Mouse (Mus musculus): ENCODE measurements around the gene Mxra7. TPM values are rescaled to one million over a fixed set of nuclear protein-coding genes. Genes with fewer than 3 reads are reported as not detected.

Gene Mxra7
- polyA plus RNA-seq, 1 experiment from 2014 or later: 29.9 TPM

DNA sequence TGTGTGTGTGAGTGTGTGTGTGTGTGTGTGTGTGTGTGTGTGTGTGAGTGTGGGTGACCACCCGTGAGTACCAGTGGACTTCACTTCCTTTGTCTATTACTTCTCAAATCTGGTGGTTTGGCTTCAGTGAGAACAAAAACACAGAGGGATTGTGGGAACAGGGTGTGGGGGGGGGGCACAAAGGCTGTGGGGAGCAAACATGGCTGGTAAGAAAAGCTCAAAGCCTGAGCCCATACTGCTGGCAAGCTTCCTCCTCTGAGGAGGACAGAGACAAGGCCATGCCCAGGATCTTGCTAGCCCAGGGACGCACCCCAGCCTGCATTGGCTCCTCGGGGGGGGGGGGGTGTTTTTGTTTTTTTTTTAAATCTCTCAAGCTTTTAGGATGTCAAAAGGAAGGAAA, 20.3 kb downstream of the Mxra7 start:
- Histone ChIP-seq H3K9me3 (ENCODE audit: control insufficient read depth, low read length) (no peaks in the 10 kb centered on the region), H3K27ac (ENCODE audit: low read depth, low read length) (no peak overlapping the region), H3K4me1 (ENCODE audit: control insufficient read depth, insufficient read depth, low read length) (peaks cover 25% of the 10 kb centered on the region), H3K4me3 (ENCODE audit: low read depth, low read length) (no peak overlapping the region), H3K9ac (replicated peaks; ENCODE audit: low read depth, low read length) (no peak overlapping the region), H3K36me3 (ENCODE audit: control insufficient read depth, insufficient read depth, low read length) (no peaks in the 10 kb centered on the region), H3K27me3 (ENCODE audit: control insufficient read depth, insufficient read depth, low read length) (no peaks in the 10 kb centered on the region), H3K4me2 (ENCODE audit: low read depth, low read length) (no peak overlapping the region)
- ATAC-seq (ENCODE audit: low read depth): no peak
- WGBS: 59% methylated on average over 3 of the region's 3 CpGs

DNA sequence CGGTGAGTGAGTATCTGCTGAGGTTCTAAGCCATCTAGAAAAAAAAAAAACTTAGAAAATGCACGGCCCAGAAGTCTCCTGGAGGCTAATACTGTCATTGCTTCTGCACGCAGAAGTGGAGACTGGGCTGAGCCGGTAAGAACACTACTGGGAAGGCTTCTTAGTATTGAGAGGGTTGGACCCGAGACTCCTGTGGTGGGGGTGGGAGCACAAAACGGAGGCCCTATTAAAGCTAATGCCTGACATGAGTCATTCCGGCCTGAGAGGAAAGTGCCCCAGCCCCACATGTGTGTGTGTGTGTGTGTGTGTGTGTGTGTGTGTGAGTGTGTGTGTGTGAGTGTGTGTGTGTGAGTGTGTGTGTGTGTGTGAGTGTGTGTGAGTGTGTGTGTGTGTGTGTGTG, 20.7 kb downstream of the Mxra7 start:
- WGBS: 66% methylated on average over 7 of the region's 7 CpGs
- Histone ChIP-seq H3K27ac (ENCODE audit: low read depth, low read length) (no peak overlapping the region), H3K4me2 (ENCODE audit: low read depth, low read length) (no peak overlapping the region), H3K9me3 (ENCODE audit: control insufficient read depth, low read length) (no peaks in the 10 kb centered on the region), H3K27me3 (ENCODE audit: control insufficient read depth, insufficient read depth, low read length) (no peaks in the 10 kb centered on the region), H3K4me3 (ENCODE audit: low read depth, low read length) (no peak overlapping the region), H3K4me1 (ENCODE audit: control insufficient read depth, insufficient read depth, low read length) (peaks cover 22% of the 10 kb centered on the region), H3K36me3 (ENCODE audit: control insufficient read depth, insufficient read depth, low read length) (no peaks in the 10 kb centered on the region), H3K9ac (replicated peaks; ENCODE audit: low read depth, low read length) (no peak overlapping the region)
- ATAC-seq (ENCODE audit: low read depth): no peak

DNA sequence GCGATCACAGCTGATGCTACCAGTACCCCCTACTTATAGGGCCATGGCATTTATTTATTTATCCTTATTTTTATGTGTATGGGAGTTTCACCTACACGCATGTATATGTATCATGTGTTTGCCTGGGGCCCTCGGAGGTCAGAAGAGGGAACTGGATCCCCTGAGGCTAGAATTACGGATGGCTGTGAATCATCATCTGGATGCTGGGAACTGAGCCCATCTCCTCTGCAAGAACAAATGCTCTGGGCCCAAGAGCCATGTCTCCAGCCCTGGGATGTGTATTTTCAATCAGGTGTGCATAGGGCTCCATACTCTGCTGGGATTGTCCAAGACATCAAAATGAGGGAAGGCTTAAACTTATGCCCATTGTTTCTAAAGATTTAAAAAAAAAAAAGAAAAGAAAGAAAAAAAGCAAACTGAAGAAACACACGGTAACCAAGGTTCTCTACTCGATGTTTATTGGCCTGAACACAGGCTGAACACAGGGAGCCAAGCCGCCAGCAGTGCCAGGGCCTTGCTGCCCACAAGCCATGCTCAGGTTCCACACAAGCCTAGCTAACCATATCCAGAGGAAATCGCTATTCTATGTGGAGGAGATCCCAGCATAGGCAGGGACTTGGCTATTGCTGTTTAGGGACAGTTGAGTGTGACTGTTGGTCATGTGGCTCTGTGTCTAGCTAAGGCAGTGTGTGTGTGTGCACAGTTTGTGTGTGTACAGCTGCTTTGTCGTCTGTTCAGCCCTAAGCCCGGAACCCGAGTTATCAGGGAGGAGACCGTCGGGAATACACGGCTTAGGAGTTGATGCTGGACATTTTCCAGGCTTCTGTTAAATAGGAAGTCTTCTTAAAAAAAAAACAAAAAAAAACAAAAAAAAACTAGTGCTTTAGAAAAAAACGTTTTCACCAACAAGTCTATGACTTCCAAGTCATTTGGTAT, 21.4 kb downstream of the Mxra7 start:
- H3K36me3 ChIP-seq (ENCODE audit: control insufficient read depth, insufficient read depth, low read length): no peaks in the 10 kb centered on the region
- no peak overlapping the region for H3K4me3 ChIP-seq (ENCODE audit: low read depth, low read length)
- H3K9me3 ChIP-seq (ENCODE audit: control insufficient read depth, low read length): no peaks in the 10 kb centered on the region
- H3K27me3 ChIP-seq (ENCODE audit: control insufficient read depth, insufficient read depth, low read length): no peaks in the 10 kb centered on the region
- H3K4me1 ChIP-seq (ENCODE audit: control insufficient read depth, insufficient read depth, low read length): peaks cover 18% of the 10 kb centered on the region
- no peak overlapping the region for H3K4me2 ChIP-seq (ENCODE audit: low read depth, low read length)
- WGBS: 78% methylated on average over 15 of the region's 15 CpGs
- no peak for ATAC-seq (ENCODE audit: low read depth)
- H3K9ac ChIP-seq (replicated peaks; ENCODE audit: low read depth, low read length): no peak overlapping the region
- H3K27ac ChIP-seq (ENCODE audit: low read depth, low read length): no peak overlapping the region

DNA sequence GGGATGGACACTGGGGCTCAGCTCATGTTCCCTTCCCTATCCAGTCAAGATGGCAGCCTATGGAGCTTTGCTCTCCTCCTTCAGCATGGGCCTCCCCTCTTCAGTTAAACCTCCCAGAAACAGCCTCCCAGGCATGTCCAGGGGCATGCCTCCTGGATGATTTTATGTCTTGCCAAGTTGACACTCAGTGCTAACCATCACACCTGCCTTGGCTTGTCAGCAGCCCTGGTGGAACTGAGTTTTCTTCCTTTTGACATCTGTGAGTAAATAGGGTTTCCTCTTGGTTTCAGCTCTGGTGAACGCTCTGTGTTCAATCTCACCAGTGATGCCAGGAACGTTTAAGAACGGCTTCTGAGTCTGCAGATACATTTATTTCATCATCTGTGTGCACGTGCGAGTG, 25.1 kb downstream of the Mxra7 start:
- H3K4me3 ChIP-seq (ENCODE audit: low read depth, low read length): no peak overlapping the region
- 94% methylated on average over 5 of the region's 5 CpGs for WGBS
- H3K9ac ChIP-seq (replicated peaks; ENCODE audit: low read depth, low read length): no peak overlapping the region
- no peak overlapping the region for H3K27ac ChIP-seq (ENCODE audit: low read depth, low read length)
- H3K9me3 ChIP-seq (ENCODE audit: control insufficient read depth, low read length): no peaks in the 10 kb centered on the region
- no peaks in the 10 kb centered on the region for H3K27me3 ChIP-seq (ENCODE audit: control insufficient read depth, insufficient read depth, low read length)
- ATAC-seq (ENCODE audit: low read depth): no peak
- H3K4me1 ChIP-seq (ENCODE audit: control insufficient read depth, insufficient read depth, low read length): peaks cover under 1% of the 10 kb centered on the region; the same call in 1 of the 2 replicates
- no peak overlapping the region for H3K4me2 ChIP-seq (ENCODE audit: low read depth, low read length)
- H3K36me3 ChIP-seq (ENCODE audit: control insufficient read depth, insufficient read depth, low read length): no peaks in the 10 kb centered on the region

DNA sequence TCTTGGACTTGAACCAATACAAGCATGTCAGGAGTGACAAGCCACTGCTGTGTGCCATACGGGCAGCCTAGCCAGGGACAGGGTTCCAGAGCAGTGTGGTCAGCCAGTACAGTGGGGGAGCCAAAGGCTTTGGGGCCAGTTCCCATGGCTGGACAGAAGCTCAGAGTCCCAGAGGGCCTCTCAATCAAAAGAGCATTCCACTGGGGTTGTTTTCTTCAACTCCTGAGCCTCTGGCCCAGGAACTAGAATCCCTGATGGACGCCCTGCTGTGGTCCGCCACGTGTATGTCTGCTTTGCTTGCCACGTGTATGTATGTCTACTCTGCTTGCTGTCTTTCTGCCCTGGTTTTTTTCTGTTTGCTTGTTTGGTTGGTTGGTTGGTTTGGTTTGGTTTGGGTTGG, 26.7 kb downstream of the Mxra7 start:
- no peak for ATAC-seq (ENCODE audit: low read depth)
- no peaks in the 10 kb centered on the region for H3K4me1 ChIP-seq (ENCODE audit: control insufficient read depth, insufficient read depth, low read length)
- WGBS: 79% methylated on average over 5 of the region's 5 CpGs

DNA sequence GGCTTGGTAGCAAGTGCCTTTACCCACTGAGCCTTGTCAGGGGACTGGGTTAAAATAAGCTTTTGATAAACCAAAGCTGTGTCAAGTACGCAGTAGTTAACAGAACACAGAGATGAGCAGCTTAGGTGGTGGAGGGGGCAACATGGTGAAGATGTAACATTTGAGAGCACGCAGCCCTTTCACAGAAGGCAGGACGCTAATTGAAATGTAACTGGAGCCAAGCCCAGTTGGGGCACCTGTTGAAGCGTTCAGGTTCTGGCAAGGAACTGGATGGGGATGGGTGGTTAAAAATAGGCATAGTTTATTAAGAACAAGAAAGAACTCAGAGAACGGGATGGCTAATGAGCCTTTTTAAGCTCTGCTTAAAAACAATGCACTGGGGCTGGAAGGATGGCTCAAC, 28.5 kb downstream of the Mxra7 start:
- Histone ChIP-seq H3K9me3 (ENCODE audit: control insufficient read depth, low read length) (no peaks in the 10 kb centered on the region), H3K36me3 (ENCODE audit: control insufficient read depth, insufficient read depth, low read length) (no peaks in the 10 kb centered on the region), H3K4me3 (ENCODE audit: low read depth, low read length) (no peak overlapping the region), H3K4me1 (ENCODE audit: control insufficient read depth, insufficient read depth, low read length) (no peaks in the 10 kb centered on the region), H3K27me3 (ENCODE audit: control insufficient read depth, insufficient read depth, low read length) (no peaks in the 10 kb centered on the region), H3K4me2 (ENCODE audit: low read depth, low read length) (no peak overlapping the region), H3K27ac (ENCODE audit: low read depth, low read length) (no peak overlapping the region), H3K9ac (replicated peaks; ENCODE audit: low read depth, low read length) (no peak overlapping the region)
- no peak for ATAC-seq (ENCODE audit: low read depth)
- 92% methylated on average over 5 of the region's 5 CpGs for WGBS

More for the DNA sequence above, 26.7 kb downstream of the Mxra7 start:
- Histone ChIP-seq H3K27ac (ENCODE audit: low read depth, low read length) (no peak overlapping the region), H3K4me3 (ENCODE audit: low read depth, low read length) (no peak overlapping the region), H3K9me3 (ENCODE audit: control insufficient read depth, low read length) (no peaks in the 10 kb centered on the region), H3K9ac (replicated peaks; ENCODE audit: low read depth, low read length) (no peak overlapping the region), H3K36me3 (ENCODE audit: control insufficient read depth, insufficient read depth, low read length) (no peaks in the 10 kb centered on the region), H3K4me2 (ENCODE audit: low read depth, low read length) (no peak overlapping the region), H3K27me3 (ENCODE audit: control insufficient read depth, insufficient read depth, low read length) (no peaks in the 10 kb centered on the region)

DNA sequence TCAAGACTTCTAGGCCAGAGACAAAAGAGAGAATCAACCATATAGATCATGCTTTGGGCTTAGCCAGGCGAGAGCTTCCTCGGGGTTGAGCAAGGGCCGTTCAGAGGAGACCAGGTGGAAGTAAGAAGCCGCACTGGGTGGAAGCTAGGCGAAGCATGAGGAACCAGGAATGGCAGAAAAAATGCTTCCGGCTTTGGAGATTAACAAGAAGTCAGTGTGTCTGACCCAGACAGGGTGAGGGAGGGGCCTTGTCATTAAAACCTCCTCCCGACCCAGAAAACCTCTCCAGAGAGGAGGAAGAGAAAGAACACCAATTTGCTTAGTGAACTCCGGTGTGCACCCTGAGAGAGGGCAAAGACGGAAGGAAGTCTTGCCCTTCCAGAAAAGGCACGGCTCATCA, 43.6 kb downstream of the Mxra7 start:
- ATAC-seq (ENCODE audit: low read depth): no peak
- Histone ChIP-seq H3K9me3 (ENCODE audit: control insufficient read depth, low read length) (no peaks in the 10 kb centered on the region), H3K9ac (replicated peaks; ENCODE audit: low read depth, low read length) (no peak overlapping the region), H3K36me3 (ENCODE audit: control insufficient read depth, insufficient read depth, low read length) (no peaks in the 10 kb centered on the region), H3K27me3 (ENCODE audit: control insufficient read depth, insufficient read depth, low read length) (no peaks in the 10 kb centered on the region), H3K4me3 (ENCODE audit: low read depth, low read length) (no peak overlapping the region), H3K4me2 (ENCODE audit: low read depth, low read length) (no peak overlapping the region), H3K4me1 (ENCODE audit: control insufficient read depth, insufficient read depth, low read length) (no peaks in the 10 kb centered on the region), H3K27ac (ENCODE audit: low read depth, low read length) (no peak overlapping the region)
- 96% methylated on average over 10 of the region's 10 CpGs for WGBS

DNA sequence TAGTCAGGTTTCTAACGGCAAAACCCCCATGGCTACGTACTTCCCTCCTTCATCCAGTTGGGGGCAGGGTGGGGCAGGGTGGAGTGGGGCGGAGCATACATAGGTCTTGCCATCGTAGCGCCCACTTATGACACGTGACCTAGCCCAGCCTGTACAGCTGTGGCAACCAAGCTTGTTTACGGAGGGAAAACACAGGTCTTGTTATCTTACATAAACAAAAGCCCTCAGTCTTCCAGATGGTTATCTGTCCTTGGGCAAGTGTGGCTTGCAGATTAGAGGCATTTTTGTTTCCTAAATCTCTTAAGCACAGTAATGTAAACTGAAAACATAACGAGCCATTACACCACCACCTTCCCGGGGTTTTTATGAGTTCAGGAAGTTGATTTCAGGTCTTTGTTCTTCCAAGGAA, 45.1 kb downstream of the Mxra7 start:
- H3K4me1 ChIP-seq (ENCODE audit: control insufficient read depth, insufficient read depth, low read length): no peaks in the 10 kb centered on the region
- H3K4me3 ChIP-seq (ENCODE audit: low read depth, low read length): no peak overlapping the region
- no peaks in the 10 kb centered on the region for H3K36me3 ChIP-seq (ENCODE audit: control insufficient read depth, insufficient read depth, low read length)
- 73% methylated on average over 9 of the region's 9 CpGs for WGBS
- H3K9ac ChIP-seq (replicated peaks; ENCODE audit: low read depth, low read length): no peak overlapping the region
- H3K27ac ChIP-seq (ENCODE audit: low read depth, low read length): no peak overlapping the region
- H3K27me3 ChIP-seq (ENCODE audit: control insufficient read depth, insufficient read depth, low read length): no peaks in the 10 kb centered on the region
- H3K9me3 ChIP-seq (ENCODE audit: control insufficient read depth, low read length): no peaks in the 10 kb centered on the region
- ATAC-seq (ENCODE audit: low read depth): no peak
- H3K4me2 ChIP-seq (ENCODE audit: low read depth, low read length): no peak overlapping the region

DNA sequence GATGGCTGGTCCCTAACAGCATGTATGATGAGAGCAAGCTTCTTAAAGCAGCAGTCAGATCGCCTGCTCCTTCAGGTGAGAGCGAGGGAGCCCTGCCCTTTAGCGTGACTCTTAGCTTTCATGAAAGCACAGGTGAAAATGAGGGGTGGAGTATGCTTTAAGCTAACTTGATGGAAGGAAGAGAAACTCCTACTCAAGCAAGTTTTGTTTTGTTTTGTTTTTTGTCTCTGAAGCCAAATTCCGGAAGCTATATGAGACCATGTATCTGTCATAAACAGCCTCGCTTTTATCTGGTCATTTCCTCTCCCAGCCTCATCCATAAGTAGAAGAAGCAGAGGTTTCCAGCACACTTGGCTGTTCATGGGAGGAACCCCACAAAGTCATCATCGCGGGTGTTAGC, 52.4 kb downstream of the Mxra7 start, which contains the start of gene St6galnac1:
TSS of gene St6galnac1 (minus strand) at position 101 of the 400 bp plus-strand sequence.
- H3K4me1 ChIP-seq (ENCODE audit: control insufficient read depth, insufficient read depth, low read length): no peaks in the 10 kb centered on the region
- ATAC-seq (ENCODE audit: low read depth): no peak
- H3K4me2 ChIP-seq (ENCODE audit: low read depth, low read length): no peak within 1 kb of the TSS
- H3K36me3 ChIP-seq (ENCODE audit: control insufficient read depth, insufficient read depth, low read length): no peaks in the 10 kb centered on the region
- H3K27me3 ChIP-seq (ENCODE audit: control insufficient read depth, insufficient read depth, low read length): no peaks in the 10 kb centered on the region
- H3K4me3 ChIP-seq (ENCODE audit: low read depth, low read length): no peak within 1 kb of the TSS
- H3K9me3 ChIP-seq (ENCODE audit: control insufficient read depth, low read length): no peaks in the 10 kb centered on the region
- no peak within 1 kb of the TSS for H3K9ac ChIP-seq (replicated peaks; ENCODE audit: low read depth, low read length)
- 85% methylated on average over 7 of the region's 7 CpGs for WGBS
- no peak within 1 kb of the TSS for H3K27ac ChIP-seq (ENCODE audit: low read depth, low read length)

All from neural tube, embryonic 14.5 days (tissue).